ENCODE assay signal across 10 mouse cellular contexts in the genomic region with DNA sequence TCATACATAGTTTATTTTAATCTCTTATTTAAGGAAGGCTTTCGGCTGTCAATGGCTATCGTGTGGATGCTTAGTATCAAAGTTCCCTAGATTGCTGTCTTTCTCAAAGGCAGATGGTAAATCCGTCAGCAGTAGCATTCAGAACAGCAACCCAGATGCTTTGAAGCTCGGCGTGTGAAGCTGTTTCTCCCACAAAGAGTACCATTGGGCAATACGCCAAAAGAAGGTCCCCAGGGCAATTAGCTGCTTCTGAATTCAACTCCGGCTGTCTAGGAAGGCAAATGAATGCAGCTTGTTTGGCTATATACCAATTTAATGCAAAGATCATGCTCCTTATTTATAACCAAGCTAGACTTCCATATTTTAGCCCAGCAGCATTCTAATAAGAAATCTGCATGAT.
DNase-seq lines count a peak whose midpoint lies in the region; ATAC-seq and TF ChIP-seq lines count a peak whose summit lies in the region.
"Had no signal": no experiment of that assay in that cellular context is flagged by ENCODE, and none has a peak within 500 bp of the region (broad histone marks: within the 10 kb centered on the region; RNA-seq: fewer than 3 reads in every experiment).

No protein-coding gene starts in this region.

- DNase-seq in kidney, postnatal 14 days: peak; percentile 8
- DNase-seq in Muller cell, postnatal 12 days (ENCODE audit: inconsistent ontology term): peak; percentile 37
- peak; percentile 54 for DNase-seq in embryo, embryonic 11 days
- DNase-seq in hindbrain, postnatal 0 days (ENCODE audit: low spot score): peak; percentile 87
- DNase-seq in thymus, postnatal 14 days: no peak
- no peak for DNase-seq in urinary bladder, adult 2 months (ENCODE audit: low spot score)
- DNase-seq in adrenal gland, adult 18-20 months (ENCODE audit: low spot score in 2 of 2): no peak
- DNase-seq: thymus, postnatal 25 days had no signal

- no peaks in the 10 kb centered on the region for H3K36me3 ChIP-seq in kidney, embryonic 16.5 days (ENCODE audit: insufficient read depth, low read length)
- H3K36me3 ChIP-seq in hindbrain, postnatal 0 days (ENCODE audit: insufficient read depth, low read length): no peaks in the 10 kb centered on the region

- H3K4me3 ChIP-seq in kidney, embryonic 16.5 days (ENCODE audit: low read length): no peak overlapping the region
- no peak overlapping the region for H3K4me3 ChIP-seq in hindbrain, postnatal 0 days (ENCODE audit: low read length)

- WGBS in kidney, embryonic 16.5 days: 30% methylated on average over 7 of the region's 7 CpGs
- WGBS in hindbrain, postnatal 0 days: 15% methylated on average over 7 of the region's 7 CpGs

- no peaks in the 10 kb centered on the region for H3K4me1 ChIP-seq in kidney, embryonic 16.5 days (ENCODE audit: insufficient read depth, low read length)
- no peaks in the 10 kb centered on the region for H3K4me1 ChIP-seq in hindbrain, postnatal 0 days (ENCODE audit: insufficient read depth, low read length)

- H3K27me3 ChIP-seq in kidney, embryonic 16.5 days (ENCODE audit: insufficient read depth, low read length): no peaks in the 10 kb centered on the region
- H3K27me3 ChIP-seq in hindbrain, postnatal 0 days (ENCODE audit: insufficient read depth, low read length): no peaks in the 10 kb centered on the region

- TF ChIP-seq CTCF in hindbrain, postnatal 0 days (IDR thresholded peaks at IDR 0.05; ENCODE audit: low read depth): no peak

- H3K27ac ChIP-seq in kidney, embryonic 16.5 days (ENCODE audit: low read length): no peak overlapping the region
- no peak overlapping the region for H3K27ac ChIP-seq in hindbrain, postnatal 0 days
- H3K27ac ChIP-seq: macrophage had no signal

- ATAC-seq in kidney, embryonic 16.5 days (ENCODE audit: low FRiP score, low TSS enrichment): no peak
- ATAC-seq in hindbrain, postnatal 0 days: no peak

- no peaks in the 10 kb centered on the region for H3K9me3 ChIP-seq in kidney, embryonic 16.5 days (ENCODE audit: low read length)
- no peaks in the 10 kb centered on the region for H3K9me3 ChIP-seq in hindbrain, postnatal 0 days (ENCODE audit: low read length)

- H3K9ac ChIP-seq in kidney, embryonic 16.5 days (replicated peaks; ENCODE audit: low read length): no peak overlapping the region
- no peak overlapping the region for H3K9ac ChIP-seq in hindbrain, postnatal 0 days (replicated peaks; ENCODE audit: low read length)

- no peak overlapping the region for H3K4me2 ChIP-seq in kidney, embryonic 16.5 days (replicated peaks; ENCODE audit: low read depth, low read length)
- H3K4me2 ChIP-seq in hindbrain, postnatal 0 days (ENCODE audit: low read depth, low read length): peak overlapping the region; percentile 27

Comparison
In these comparisons a context has a peak if more than half of its experiments do, and no peak if none do; other contexts are left out.
1. DNase-seq: peak in kidney, postnatal 14 days (single experiment), Muller cell, postnatal 12 days (single experiment), embryo, embryonic 11 days (single experiment) and hindbrain, postnatal 0 days (single experiment); none in thymus, postnatal 14 days (single experiment), urinary bladder, adult 2 months (single experiment) and adrenal gland, adult 18-20 months (0 of 2).